Mouse (Mus musculus) embryonic facial prominence, embryonic 11.5 days (tissue): ENCODE results near the gene Gm10277. TPM values are rescaled to one million over a fixed set of nuclear protein-coding genes. Genes with fewer than 3 reads are reported as not detected.
A peak's percentile ranks its signal among the peaks of the same experiment; 100 is the strongest.

Experiments used
- ATAC-seq: fragments of 200-750 bp; cut with Nextera tagmentation; replicated peaks from 2 replicates; pipeline ENCODE4 v1.8.0; 2017; ENCODE audit warnings: low read depth; ENCODE audit not compliant: insufficient number of reproducible peaks, low FRiP score, low TSS enrichment
- DNase-seq: peaks from one replicate; pipeline ENCODE4 v3.0.0-alpha.2; 2015; ENCODE audit warnings: low spot score
- H3K27ac ChIP-seq: fragments of 300-500 bp; sonication (generic); replicated peaks from 2 replicates; pipeline ENCODE4 v1.5.1; 2014; ENCODE audit warnings: mild to moderate bottlenecking, low read depth, low read length, control low read depth
- H3K27me3 ChIP-seq: fragments of 300-500 bp; sonication (generic); 2 replicates; pipeline ENCODE4 v1.6.1; 2014; ENCODE audit warnings: mild to moderate bottlenecking, low read length, moderate library complexity, mixed read lengths; ENCODE audit not compliant: control insufficient read depth, insufficient read depth
- H3K36me3 ChIP-seq: fragments of 300-500 bp; sonication (generic); replicated peaks from 2 replicates; pipeline ENCODE4 v1.6.1; 2014; ENCODE audit warnings: low read depth, mild to moderate bottlenecking, low read length, moderate library complexity, mixed read lengths; ENCODE audit not compliant: control insufficient read depth, insufficient read depth
- H3K4me1 ChIP-seq: fragments of 300-500 bp; sonication (generic); 2 replicates; pipeline ENCODE4 v1.6.1; 2014; ENCODE audit warnings: low read length, mixed read lengths; ENCODE audit not compliant: control insufficient read depth, insufficient read depth
- H3K4me2 ChIP-seq: fragments of 300-500 bp; sonication (generic); 2 replicates; pipeline ENCODE4 v1.6.1; 2014; ENCODE audit warnings: low read depth, mild to moderate bottlenecking, control low read depth, low read length, moderate library complexity
- H3K4me3 ChIP-seq: fragments of 300-500 bp; sonication (generic); 2 replicates; pipeline ENCODE4 v1.5.1; 2014; ENCODE audit warnings: low read depth, low read length, control low read depth
- H3K9ac ChIP-seq: fragments of 300-500 bp; sonication (generic); replicated peaks from 2 replicates; pipeline ENCODE4 v1.6.1; 2014; ENCODE audit warnings: mild to moderate bottlenecking, control low read depth, low read length
- H3K9me3 ChIP-seq: fragments of 300-500 bp; sonication (generic); replicated peaks from 2 replicates; pipeline ENCODE4 v1.6.1; 2016; ENCODE audit warnings: mild to moderate bottlenecking, low read length, inconsistent platforms, mixed read lengths; ENCODE audit not compliant: control insufficient read depth
- WGBS: fragments of 180-500 bp; shearing (Covaris S2); extraction: QIAGEN DNeasy Blood & Tissue Kit; methylation state at CpG from one replicate; pipeline ENCODE4 v1.1.7; 2014; 5-methylcytosine and 5-hydroxymethylcytosine counted together
- polyA plus RNA-seq: library from polyadenylated mRNA; unstranded; fragments of >200 nt; fragmentation: Nextera tagmentation; extraction: Ambion mirVana; gene quantifications from 2 replicates; pipeline ENCODE4 v1.2.1, GENCODE M21; 2014

Gm10277 gene
- polyA plus RNA-seq, 1 experiment from 2014 or later: 0.49 TPM

- DNase-seq: no peak
- H3K9ac ChIP-seq: no peak overlapping the region
- H3K9me3 ChIP-seq: no peaks in the 10 kb centered on the region
- ATAC-seq: no peak
- H3K27ac ChIP-seq: no peak overlapping the region
- WGBS: 93% methylated on average over 17 of the region's 17 CpGs
- H3K36me3 ChIP-seq: no peaks in the 10 kb centered on the region
- H3K4me1 ChIP-seq: 0 out of 2 replicates have a peak, but pooled peaks cover 2% of the 10 kb centered on the region
- no peak overlapping the region for H3K4me3 ChIP-seq
- H3K27me3 ChIP-seq: no peaks in the 10 kb centered on the region
- no peak overlapping the region for H3K4me2 ChIP-seq
Observed at GRCm38 (mm10) chr11:77777436-77777835, 10.1 kb downstream of the Gm10277 start.

DNA sequence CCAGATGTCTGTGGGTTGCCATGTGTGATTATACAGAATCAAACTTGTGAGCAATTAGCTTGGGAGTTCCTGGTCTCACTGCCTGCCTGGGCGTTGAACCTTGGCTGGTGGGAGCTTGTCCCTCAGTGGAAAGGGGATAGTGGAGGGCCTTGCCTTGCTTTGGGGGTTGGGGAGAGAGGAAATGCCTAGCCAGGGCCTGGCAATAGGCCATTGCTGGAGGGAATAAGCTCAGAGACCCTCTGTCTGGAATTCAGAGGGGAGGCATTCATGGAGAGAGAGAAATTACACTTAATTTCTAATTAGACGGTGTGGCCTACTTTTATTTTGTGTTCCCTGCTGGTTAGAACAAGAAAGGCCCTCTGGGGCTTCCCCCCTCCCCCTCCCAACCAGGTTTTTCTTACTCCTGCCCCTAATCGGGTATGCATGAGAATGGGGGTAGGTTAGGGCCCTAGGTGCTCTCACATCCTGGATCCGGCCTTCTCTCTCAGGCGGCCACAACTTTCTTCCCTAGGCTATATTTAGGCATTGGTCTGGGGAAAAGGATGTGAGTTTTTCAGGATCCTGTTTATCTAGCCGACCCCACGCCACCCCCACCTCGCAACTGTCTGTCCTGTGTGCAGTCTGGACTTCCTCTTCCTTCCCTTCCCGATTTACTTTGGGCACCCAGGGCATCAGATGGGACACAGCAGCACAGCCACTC, 11.7 kb downstream of the Gm10277 start:
- ATAC-seq: no peak
- no peak overlapping the region for H3K9ac ChIP-seq

DNA sequence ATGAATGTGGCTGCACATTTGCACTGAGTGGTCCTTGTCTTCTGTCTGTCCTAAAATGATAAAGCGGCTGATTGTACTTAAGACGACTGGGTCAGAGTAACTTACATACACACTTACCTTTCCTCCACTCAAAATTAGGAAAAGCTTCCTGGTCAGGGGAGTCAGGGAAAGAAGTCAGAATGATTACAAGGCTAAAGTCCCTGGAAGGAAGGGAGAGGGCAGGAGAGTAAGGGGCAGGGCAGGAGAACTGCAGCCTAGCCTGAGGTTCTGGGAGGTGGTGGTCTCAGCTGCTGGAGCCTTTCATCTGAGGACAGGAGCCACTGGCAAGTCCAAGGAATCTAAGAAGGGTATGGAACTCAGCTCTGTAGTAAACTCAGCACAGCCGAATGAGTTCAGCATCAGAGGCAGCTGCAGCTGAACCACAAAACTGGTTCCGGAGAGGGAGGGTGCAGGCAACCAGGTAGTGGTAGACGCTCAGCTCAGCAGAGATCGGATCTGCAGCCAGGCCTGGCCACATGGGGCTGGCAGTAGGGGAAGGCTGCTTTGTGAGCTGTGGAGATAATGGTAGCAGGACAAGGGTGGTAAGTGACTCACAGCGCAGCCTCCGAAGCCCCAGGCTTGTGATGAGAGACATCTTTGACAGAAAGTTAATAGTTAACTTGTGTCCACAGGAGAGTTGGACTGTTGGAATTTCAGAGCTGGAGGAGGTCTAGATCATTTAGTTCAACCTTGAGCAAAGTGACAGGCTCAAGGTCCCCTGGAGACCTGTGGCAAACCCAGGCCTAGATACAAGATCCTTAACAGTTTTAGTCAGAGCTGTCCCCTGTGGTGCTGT, 15.5 kb downstream of the Gm10277 start:
- no peak overlapping the region for H3K9ac ChIP-seq
- no peak overlapping the region for H3K27ac ChIP-seq
- DNase-seq (no peak), ATAC-seq (no peak)
- H3K4me3 ChIP-seq: no peak overlapping the region
- 58% methylated on average over 8 of the region's 8 CpGs for WGBS
- no peak overlapping the region for H3K4me2 ChIP-seq
- no peaks in the 10 kb centered on the region for H3K27me3 ChIP-seq
- H3K9me3 ChIP-seq: no peaks in the 10 kb centered on the region
- H3K4me1 ChIP-seq: 0 out of 2 replicates have a peak, but pooled peaks cover 2% of the 10 kb centered on the region
- no peaks in the 10 kb centered on the region for H3K36me3 ChIP-seq

More for the DNA sequence above, 11.7 kb downstream of the Gm10277 start:
- H3K4me2 ChIP-seq: no peak overlapping the region
- H3K36me3 ChIP-seq: no peaks in the 10 kb centered on the region
- H3K4me1 ChIP-seq: 0 out of 2 replicates have a peak, but pooled peaks cover 2% of the 10 kb centered on the region
- H3K9me3 ChIP-seq: no peaks in the 10 kb centered on the region
- no peak overlapping the region for H3K4me3 ChIP-seq
- 0 out of 2 replicates have a peak overlapping the region, but pooled peaks have one; percentile 41 for H3K27ac ChIP-seq
- DNase-seq: no peak
- no peaks in the 10 kb centered on the region for H3K27me3 ChIP-seq
- WGBS: 37% methylated on average over 9 of the region's 9 CpGs

DNA sequence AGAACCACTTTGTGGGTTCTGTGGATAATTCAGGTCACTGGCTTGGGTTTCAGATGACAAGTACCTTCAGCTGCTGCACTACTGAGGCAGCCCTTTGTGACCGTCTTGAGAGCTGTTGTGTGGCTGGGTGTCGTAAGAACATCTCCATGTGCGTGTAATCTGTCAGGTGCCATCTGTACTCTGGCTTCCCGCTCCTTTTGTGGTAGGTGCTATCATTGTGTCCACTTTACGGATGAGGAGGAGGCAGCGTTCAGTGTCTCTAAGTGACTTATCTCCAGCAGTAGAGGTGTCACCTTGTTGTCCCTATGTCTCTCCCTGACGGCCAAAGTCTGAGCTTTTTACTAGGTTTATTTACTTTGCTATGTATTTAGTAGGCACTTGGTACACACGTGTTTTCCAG, 17.2 kb downstream of the Gm10277 start:
- Histone ChIP-seq H3K36me3 (no peaks in the 10 kb centered on the region), H3K4me3 (no peak overlapping the region), H3K9me3 (no peaks in the 10 kb centered on the region), H3K27me3 (no peaks in the 10 kb centered on the region), H3K9ac (no peak overlapping the region), H3K4me1 (peaks cover 3% of the 10 kb centered on the region), H3K4me2 (no peak overlapping the region), H3K27ac (no peak overlapping the region)
- DNase-seq (no peak), ATAC-seq (no peak)
- WGBS: 81% methylated on average over 8 of the region's 8 CpGs

- H3K9me3 ChIP-seq: no peaks in the 10 kb centered on the region
- no peak for DNase-seq
- H3K36me3 ChIP-seq: no peaks in the 10 kb centered on the region
- peaks cover 3% of the 10 kb centered on the region for H3K4me1 ChIP-seq
- no peak overlapping the region for H3K4me3 ChIP-seq
- ATAC-seq: no peak
- WGBS: 85% methylated on average over 4 of the region's 4 CpGs
- H3K9ac ChIP-seq: no peak overlapping the region
- no peaks in the 10 kb centered on the region for H3K27me3 ChIP-seq
- H3K27ac ChIP-seq: no peak overlapping the region
- no peak overlapping the region for H3K4me2 ChIP-seq
Observed at GRCm38 (mm10) chr11:77769496-77769895, 18.1 kb downstream of the Gm10277 start.

- under 1% methylated on average over 35 of the region's 35 CpGs for WGBS
- H3K4me1 ChIP-seq: peaks cover 6% of the 10 kb centered on the region
- DNase-seq (peak; percentile 50), ATAC-seq (0 out of 2 replicates have a peak, but pooled peaks have one; percentile 21)
- no peaks in the 10 kb centered on the region for H3K27me3 ChIP-seq
- peak overlapping the region; percentile 65 for H3K4me2 ChIP-seq
- H3K36me3 ChIP-seq: no peaks in the 10 kb centered on the region
- H3K9ac ChIP-seq: peak overlapping the region; percentile 8
- H3K9me3 ChIP-seq: no peaks in the 10 kb centered on the region
- peak overlapping the region; percentile 1; the same call in 1 of the 2 replicates for H3K27ac ChIP-seq
- peak overlapping the region; percentile 16 for H3K4me3 ChIP-seq
Observed at GRCm38 (mm10) chr11:77766351-77767001, 21.1 kb downstream of the Gm10277 start.

GRCm38 (mm10) chr11:77765459-77765777, 22.1 kb downstream of the Gm10277 start:
- H3K4me3 ChIP-seq: no peak overlapping the region
- H3K4me2 ChIP-seq: no peak overlapping the region
- no peaks in the 10 kb centered on the region for H3K27me3 ChIP-seq
- H3K36me3 ChIP-seq: no peaks in the 10 kb centered on the region
- no peak for ATAC-seq
- no peak overlapping the region for H3K27ac ChIP-seq
- H3K4me1 ChIP-seq: peaks cover 6% of the 10 kb centered on the region
- 0 out of 2 replicates have a peak overlapping the region, but pooled peaks have one; percentile 6 for H3K9ac ChIP-seq
- WGBS: 48% methylated on average over 4 of the region's 4 CpGs
- DNase-seq: no peak
- no peaks in the 10 kb centered on the region for H3K9me3 ChIP-seq
